Mouse (Mus musculus) left cerebral cortex, adult 11 months (tissue): ENCODE data around the gene Slc6a1.

Source experiments
- DNase-seq: peaks from one replicate; pipeline ENCODE4 v3.0.0; 2022; ENCODE audit warnings: low spot score

Slc6a1 gene

GRCm38 (mm10) chr6:114358171-114358570 is 75.7 kb downstream of the Slc6a1 start:
- DNase-seq: no peak

- no peak for DNase-seq
These were observed 79.9 kb downstream of the Slc6a1 start for GRCm38 (mm10) chr6:114362355-114362754.

- DNase-seq: no peak
These were observed 81.3 kb downstream of the Slc6a1 start for GRCm38 (mm10) chr6:114363740-114364139.

GRCm38 (mm10) chr6:114364734-114365133 is 82.3 kb downstream of the Slc6a1 start:
- DNase-seq: no peak

GRCm38 (mm10) chr6:114366191-114366590 is 83.8 kb downstream of the Slc6a1 start:
- no peak for DNase-seq
